Mouse (Mus musculus) liver, adult (tissue): ENCODE data around the gene Rbfox1.

Experiments used
- GATA4 ChIP-seq: IDR thresholded peaks from 2 replicates; pipeline ENCODE4 v1.6.1; 2014; ENCODE audit warnings: mild to moderate bottlenecking, low read length; ENCODE audit not compliant: insufficient replicate concordance

Gene Rbfox1

DNA sequence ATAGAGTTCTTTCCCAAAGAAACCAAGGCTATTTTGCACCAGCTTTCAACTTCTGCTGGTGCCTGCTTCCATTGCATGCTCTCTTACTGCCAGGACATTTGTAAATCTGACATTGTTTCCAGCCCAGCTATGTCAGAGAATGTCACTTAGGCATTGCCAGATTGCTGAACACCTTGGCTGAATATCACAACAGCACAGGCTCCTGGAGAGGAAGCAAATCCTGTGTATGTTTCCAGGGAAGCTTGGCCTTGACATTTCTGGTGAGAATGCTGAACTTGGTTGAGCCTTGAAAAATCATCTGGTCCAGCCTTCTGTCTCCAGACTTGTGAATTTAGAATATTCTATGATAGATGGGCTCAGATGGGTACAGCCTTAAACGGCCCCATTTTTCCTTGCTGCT, 1217.3 kb downstream of the Rbfox1 start:
- no peak for TF ChIP-seq GATA4

DNA sequence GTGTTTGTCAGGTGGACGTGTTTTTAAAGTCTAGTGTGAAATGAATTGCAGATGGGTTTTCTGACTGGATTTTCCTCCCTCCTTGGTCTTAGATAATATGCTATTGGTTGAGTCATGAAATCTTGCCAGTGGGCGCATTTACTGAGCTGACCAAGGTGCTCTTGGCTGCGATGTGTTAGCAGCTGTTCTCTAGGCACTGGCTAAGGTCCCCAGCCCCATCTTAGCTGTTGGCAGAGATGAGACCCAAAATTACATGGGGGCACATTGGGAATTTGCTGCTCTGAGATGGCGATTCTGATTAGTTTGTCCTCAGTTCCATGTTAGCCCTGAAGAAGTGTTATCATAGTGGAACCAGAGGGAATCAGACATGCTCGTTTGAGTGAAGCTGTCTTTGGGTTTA, 1218.1 kb downstream of the Rbfox1 start:
- no peak for TF ChIP-seq GATA4

DNA sequence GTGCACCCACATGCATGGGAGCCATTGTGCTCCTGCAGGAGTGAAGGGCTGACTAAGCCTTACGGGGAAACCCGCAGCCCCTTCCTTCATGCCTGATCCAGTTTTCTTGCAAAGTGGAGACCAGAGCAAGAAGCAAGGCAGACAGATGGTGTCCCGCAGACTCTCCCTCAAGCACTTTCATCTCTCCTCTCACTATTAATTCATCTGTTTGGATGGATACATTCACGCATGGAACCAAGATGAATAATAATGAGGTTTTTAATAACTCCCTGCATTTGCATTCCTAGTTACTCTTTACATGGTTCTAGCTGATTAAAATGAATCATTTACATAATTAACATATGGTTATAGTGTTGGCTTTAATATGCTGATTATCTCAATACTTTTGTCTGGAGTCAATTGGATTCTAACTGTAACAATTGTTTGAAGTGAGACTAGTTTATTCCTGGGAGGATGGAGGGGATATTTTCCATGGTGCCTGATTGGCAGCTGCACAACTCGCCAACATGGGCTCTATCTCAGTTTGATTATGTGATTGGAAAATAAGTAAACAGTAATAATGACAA, 1221.4 kb downstream of the Rbfox1 start:
- TF ChIP-seq GATA4, result no peak

DNA sequence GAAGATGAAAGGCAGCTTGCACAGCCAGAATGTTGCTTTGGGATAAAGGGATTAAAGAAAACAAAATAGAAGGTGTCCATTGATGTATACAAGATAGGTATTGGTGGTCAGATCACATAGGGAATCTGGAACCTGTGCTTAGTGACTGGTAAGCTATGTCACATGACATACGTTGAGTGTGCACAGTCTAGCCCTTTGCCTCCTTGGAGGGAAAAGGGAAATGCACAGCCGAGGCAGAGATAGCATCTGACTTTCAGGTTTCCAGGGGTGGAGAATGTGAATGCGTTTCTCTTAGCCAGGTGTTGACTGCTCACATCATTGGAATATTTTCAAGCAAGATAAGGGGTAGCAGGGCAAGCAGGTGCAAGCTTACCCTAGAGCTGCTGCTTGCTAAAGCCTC, 1230.8 kb downstream of the Rbfox1 start:
- no peak for TF ChIP-seq GATA4

DNA sequence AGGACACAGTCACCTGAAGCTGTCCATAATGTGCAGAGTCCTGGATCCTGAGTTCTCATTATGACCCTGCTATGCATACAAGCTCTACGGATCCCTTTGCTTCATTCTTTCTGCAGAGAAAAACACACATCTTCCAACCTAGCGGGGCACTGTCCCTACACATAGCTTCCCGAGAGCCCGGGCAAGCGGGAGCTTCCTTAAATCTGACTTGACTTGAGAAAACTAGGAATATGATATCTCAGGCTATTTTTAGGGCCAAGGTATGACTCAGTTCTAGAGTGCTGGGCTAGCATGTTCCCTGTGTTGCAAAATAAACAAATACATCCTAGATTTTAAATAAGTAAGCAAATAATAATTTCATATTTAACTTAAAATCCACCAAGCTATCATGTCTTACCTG, 1244.4 kb downstream of the Rbfox1 start:
- no peak for TF ChIP-seq GATA4

DNA sequence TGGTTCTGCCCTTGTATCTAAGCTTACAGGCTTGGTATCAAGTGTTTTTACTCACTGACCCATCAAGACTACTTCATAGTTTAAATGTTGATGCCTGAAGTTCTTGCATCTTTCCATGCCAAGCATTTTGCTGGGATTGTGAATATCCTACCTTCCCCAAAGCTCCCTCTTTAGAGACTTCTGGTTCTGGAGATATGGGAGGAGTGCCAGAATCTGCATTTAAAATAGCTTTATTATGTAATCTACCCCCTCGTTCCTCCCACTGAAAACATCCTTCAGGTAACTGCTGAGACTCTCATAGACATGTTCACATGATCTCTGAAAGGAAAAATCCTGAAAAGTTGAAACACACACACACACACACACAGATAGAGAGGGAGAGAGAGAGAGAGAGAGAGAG, 1247.3 kb downstream of the Rbfox1 start:
- no peak for TF ChIP-seq GATA4

DNA sequence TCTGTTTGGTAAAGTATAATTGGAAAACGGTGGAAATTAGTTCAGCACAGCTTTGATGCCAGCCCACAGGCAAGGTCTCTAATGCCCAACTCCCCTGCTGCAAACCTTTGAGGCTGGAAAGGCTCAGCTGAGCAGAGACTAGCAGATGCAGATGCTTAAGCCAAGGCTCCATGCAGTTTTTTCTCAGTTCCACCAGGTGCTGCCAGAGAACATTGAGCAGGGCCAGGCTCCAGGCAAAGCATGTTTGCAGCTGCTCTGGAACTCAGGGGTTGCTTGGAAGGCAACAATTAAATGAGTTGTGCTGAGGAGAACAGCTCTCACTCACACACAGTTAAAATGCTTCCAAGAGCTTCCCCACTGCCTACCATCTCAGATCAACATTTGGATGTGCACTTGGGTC, 1251.8 kb downstream of the Rbfox1 start:
- no peak for TF ChIP-seq GATA4

DNA sequence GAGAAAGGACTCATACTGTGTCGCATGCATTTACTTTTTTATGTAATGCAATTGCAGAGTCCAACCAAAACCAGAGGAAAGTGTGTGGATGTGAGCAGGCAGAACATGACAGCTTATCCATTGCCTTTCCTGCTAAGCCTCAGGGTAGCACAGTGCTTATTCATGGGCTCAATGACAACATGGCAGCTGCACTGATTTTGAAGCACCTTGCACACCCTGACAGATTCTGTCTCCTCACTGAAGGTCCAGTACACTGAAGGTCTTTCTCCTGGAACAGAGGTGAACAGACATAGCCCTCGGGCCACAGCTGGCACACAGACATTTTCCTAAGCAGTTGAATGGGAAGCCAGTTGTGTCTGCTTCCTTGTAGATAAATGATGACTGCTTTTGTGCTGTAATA, 1254.3 kb downstream of the Rbfox1 start:
- TF ChIP-seq GATA4, result no peak

DNA sequence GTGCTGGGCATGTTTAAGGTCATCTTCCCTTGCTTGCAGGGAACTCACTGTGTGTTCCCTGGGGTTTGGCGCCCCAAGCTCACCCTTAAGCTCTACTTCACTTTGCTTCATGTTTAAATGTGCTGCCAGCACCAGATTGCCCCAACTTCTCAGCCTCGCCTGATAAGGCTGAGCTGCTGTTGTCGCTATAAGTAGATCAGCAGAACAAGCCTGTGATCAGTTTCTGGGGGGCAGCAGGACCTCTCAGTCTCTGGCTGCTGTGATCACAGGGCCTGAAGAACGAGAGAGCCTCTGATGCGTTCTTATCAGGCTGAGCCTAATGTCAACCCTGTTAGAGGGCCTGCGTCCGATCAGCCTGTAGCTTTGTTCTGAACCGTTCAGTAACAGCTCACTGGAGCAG, 1255.8 kb downstream of the Rbfox1 start:
- no peak for TF ChIP-seq GATA4

DNA sequence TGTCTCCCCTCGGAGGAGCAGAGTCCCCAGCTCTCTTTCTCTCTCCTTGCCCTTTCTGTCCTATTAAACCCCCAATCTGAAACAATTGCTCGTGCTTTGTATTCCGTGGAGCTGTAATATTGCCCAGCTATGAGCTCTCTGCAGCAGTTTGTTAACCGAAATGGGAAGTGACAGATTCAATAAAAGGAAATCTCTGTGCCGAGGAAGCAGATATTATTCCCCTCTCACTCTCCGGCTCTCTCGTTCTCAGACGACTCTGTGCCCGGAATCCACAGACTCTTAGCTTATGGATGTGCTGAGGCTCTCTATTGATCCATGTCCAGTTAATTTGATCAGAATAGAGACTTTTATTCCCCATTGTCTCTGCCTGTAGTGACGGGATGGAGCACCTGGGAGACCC, 1260.3 kb downstream of the Rbfox1 start:
- no peak for TF ChIP-seq GATA4

DNA sequence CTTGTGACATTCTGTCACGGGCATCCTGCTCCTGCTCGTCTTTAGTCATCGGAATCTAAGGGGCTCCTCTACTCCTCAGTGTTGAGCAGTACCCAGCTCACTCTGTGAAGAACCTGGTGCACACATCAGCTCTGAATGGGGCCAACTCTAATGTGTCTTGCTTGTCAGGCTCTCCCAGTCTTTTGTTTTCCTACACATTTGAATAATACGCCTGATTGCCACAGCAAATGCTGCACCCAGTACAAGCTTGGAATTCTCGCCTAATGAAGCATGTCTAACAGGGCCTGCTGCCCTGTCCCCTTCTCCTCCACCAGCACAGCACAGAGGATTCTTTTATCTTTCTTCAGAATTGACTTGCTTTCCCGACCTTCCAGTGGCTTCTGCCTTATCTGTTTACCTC, 1261.3 kb downstream of the Rbfox1 start:
- TF ChIP-seq GATA4, result no peak

DNA sequence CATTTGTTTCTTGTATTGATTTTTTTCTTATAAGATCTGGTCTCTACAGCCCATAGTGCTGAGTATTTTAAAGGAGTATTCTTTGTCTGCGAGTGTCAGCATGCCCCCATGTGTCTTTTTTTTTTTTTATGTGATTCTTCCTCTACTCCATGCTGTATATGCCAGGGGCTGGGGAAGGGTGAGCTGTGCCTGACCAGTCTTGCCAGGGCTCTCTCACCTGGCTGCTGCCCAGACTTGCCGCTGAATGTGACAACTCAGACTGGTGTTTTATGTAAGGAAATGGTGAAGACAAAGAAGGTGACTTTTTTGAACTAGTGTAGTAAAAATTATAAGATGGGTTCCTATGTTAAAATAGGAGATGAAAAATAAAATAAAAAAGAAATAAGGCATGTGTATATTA, 1262.7 kb downstream of the Rbfox1 start:
- TF ChIP-seq GATA4, result no peak

DNA sequence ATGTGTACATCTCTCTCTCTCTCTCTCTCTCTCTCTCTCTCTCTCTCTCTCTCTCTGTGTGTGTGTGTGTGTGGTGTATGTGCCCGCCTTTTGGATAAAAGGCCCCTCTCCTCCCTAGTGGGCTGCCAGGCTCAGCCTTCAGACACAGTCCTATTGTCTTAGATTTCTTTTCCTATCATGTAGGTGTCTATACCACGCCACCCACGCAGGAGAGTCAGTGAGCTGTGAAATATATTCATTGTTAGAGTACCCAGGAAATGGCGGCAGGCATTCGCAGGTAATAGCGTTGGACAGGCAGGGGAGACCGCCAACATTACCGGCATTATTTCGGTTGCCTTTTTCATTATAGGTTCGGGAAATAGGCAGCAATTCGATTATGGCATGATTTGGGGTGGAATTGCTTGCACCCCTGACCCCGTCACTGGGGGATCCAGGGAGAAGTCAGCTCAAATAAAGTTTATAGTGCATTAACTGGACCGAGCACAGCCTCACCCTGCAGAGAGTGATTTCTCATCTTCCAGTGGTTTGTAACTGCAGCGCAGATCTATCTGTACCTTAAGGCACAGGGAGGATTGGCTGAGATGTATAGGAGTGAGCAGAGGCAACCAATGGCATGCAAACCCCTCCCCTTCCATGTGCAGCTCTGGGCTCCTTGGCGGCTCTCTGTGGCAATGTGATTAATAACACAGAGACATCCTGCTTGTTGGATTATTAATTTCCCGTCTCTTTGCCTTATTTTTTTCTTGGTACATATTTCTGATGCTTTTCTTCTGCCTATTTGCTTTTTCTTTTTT, 1264.1 kb downstream of the Rbfox1 start:
- TF ChIP-seq GATA4, result no peak

DNA sequence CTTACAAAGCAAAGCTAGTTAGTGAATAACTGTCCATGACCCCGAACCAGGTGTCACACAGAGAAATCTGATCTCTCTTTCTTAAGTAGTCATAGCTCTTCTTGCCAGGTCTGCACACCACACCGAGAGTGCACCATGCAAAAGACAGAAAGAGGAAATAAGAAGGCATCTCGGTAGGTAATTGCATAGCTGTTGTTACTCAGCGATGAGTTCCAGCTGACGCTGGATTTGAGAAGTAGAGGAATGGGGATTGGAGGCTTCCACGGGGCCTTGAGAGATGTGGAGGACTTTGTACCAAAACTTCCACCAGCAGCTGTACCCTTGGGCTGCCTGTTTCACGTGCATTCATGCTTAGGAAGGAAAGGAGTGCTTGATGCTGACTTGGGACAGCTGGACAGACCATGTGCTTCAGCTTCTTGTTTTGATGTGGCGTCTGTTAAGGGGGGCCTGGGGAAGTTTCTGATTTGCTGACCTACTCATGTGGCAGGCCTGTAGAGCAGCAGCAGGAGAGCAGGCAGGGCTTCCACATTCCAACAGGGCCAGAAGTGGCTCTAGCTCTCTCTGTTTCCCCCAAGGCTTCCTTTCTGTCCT, 1265.1 kb downstream of the Rbfox1 start:
- TF ChIP-seq GATA4, result no peak

DNA sequence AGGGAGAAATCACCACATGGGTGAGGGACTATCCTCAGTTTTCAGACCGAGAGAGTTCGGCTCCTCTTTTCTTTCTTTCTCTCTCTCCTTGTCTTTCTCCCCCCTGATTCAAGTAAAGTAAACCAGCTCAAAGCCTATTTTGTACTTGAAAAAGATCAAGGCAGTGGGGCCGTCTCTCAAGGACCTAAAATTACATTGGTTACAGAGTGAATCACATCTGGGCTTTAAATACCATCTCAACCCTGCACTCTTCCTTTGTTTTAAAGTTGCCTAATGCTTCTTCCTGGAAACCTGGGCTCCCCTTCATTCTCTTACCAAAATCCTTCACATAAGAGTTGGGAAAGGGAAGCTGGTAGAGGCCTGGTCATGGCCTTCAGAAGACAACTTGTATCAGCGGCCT, 1267.2 kb downstream of the Rbfox1 start:
- TF ChIP-seq GATA4, result no peak

DNA sequence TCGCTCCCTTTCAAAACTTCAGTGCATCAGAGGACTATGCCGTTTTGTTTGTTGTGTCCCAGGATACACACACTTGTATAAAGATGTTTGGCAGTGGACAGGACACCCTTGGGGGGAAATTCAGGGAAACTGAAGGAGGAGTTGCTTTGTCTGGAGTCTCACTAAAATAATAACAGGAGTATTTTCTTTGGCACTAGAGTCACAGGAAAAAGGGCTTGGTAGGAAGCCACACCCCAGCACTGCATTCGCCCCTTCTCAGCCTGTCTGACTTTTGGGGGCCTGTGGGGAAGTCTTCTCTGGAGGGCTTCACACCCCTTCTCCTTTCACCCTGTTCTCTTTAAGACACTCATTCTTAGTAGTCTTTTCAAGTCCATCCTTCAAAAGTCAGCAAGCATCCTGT, 1269.5 kb downstream of the Rbfox1 start:
- TF ChIP-seq GATA4, result no peak

DNA sequence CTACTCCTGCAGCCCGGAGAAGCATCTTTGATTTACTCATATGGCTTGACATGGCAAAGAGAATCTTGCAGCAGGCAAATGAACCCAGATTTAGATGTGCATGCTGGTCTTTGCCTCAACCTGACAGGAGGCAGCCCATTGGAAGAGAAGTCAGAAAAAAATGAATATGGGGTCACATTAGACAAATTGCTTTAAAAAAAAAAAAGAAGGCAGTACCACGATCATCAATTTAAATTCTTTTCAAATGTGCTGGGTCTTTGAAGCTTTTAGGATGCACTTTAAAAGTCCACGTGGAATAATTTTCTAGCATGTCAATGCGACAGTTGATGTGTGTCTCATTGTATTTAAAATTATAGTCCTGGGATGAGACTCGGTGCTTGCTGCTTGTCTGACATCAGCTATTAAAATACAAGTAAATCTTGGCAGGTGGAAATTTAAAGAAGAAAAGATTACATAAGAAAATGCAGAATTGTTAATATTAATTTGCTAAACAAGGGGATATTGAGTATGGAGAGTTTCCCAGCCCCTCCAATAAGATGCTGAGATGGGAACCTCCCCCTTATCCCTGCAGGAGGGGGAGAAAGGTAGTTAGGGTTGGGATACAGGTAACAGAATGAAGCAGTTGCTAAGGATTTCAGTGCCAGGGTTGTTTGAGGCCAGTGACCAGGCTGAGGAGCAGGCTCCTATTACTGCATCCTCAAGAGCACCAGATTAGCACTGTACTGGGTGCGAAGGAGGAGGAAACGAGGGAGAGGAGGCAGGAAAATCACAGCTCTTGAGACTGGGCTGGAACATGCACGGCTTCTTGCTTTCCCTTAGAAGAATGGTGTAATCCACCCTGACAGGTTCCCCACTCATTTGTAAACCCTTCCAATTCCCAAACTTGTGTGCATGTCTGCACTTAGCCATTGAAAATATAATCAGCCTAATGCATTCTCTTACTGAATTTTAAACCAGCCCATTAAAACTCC, 1274.0 kb downstream of the Rbfox1 start:
- TF ChIP-seq GATA4, result no peak
